Comparison of ENCODE assay signal across 19 mouse cellular contexts in genomic region chr13:64511616-64512015, GRCm38 (mm10). TPM values are rescaled to one million over a fixed set of nuclear protein-coding genes. Genes with fewer than 3 reads are reported as not detected.
"Had no signal": no experiment of that assay in that cellular context is flagged by ENCODE, and none has a peak within 500 bp of the region (broad histone marks: within the 10 kb centered on the region; RNA-seq: fewer than 3 reads in every experiment).

No protein-coding gene starts in this region.

- H3K36me3 ChIP-seq: limb, embryonic 12.5 days; limb, embryonic 15.5 days; lung, embryonic 15.5 days; midbrain, embryonic 10.5 days; midbrain, embryonic 13.5 days had no signal

- H3K4me3 ChIP-seq: limb, embryonic 12.5 days; limb, embryonic 15.5 days; lung, embryonic 15.5 days; megakaryocyte, embryonic 14.5 days; midbrain, embryonic 10.5 days; midbrain, embryonic 13.5 days had no signal

- H3K9ac ChIP-seq: limb, embryonic 12.5 days; limb, embryonic 15.5 days; liver, embryonic 14.5 days; liver, postnatal 0 days; lung, embryonic 15.5 days; midbrain, embryonic 13.5 days had no signal

- H3K27me3 ChIP-seq: limb, embryonic 12.5 days; limb, embryonic 15.5 days; lung, embryonic 15.5 days; megakaryocyte, embryonic 14.5 days; midbrain, embryonic 13.5 days had no signal

- H3K9me3 ChIP-seq: limb, embryonic 12.5 days; limb, embryonic 15.5 days; lung, embryonic 15.5 days had no signal

- ATAC-seq: liver, postnatal 0 days; midbrain, embryonic 13.5 days had no signal

- H3K4me2 ChIP-seq: limb, embryonic 12.5 days; limb, embryonic 15.5 days; liver, embryonic 11.5 days; lung, embryonic 15.5 days; midbrain, embryonic 13.5 days had no signal

- DNase-seq: kidney, adult 11 months; kidney, adult 9 months; kidney, postnatal 25 days; left cerebral cortex, postnatal 4 days; liver, postnatal 0 days; thymus, postnatal 36 days had no signal

- H3K4me1 ChIP-seq: limb, embryonic 12.5 days; limb, embryonic 15.5 days; lung, embryonic 15.5 days; megakaryocyte, embryonic 14.5 days; midbrain, embryonic 10.5 days; midbrain, embryonic 13.5 days had no signal

- H3K27ac ChIP-seq: limb, embryonic 12.5 days; limb, embryonic 15.5 days; liver, embryonic 14.5 days; lung, embryonic 15.5 days; midbrain, embryonic 10.5 days; midbrain, embryonic 13.5 days had no signal

RNA-seq across cellular contexts. Expression of gene Fam240b, which starts 14.0 kb away (rescaled TPM):
- polyA plus RNA-seq: limb, embryonic 12.5 days; limb, embryonic 15.5 days; liver, embryonic 11.5 days; liver, embryonic 14.5 days; liver, postnatal 0 days; lung, embryonic 15.5 days; midbrain, embryonic 10.5 days; midbrain, embryonic 13.5 days; midbrain, postnatal 0 days; neural tube, embryonic 11.5 days; small intestine, adult 2 months; spleen, adult 2 months; urinary bladder, adult 2 months had no signal
